Mouse (Mus musculus) ES-Bruce4 (cell line): ENCODE measurements around the gene Tcirg1.

Experiments used
- CTCF ChIP-seq: IDR thresholded peaks from one replicate; pipeline ENCODE4 v1.8.1; 2011; ENCODE audit warnings: low read depth, low read length
- EP300 ChIP-seq: IDR thresholded peaks from 2 replicates; pipeline ENCODE4 v1.6.1; 2011; ENCODE audit warnings: low read depth, low read length; ENCODE audit not compliant: insufficient read depth

DNA sequence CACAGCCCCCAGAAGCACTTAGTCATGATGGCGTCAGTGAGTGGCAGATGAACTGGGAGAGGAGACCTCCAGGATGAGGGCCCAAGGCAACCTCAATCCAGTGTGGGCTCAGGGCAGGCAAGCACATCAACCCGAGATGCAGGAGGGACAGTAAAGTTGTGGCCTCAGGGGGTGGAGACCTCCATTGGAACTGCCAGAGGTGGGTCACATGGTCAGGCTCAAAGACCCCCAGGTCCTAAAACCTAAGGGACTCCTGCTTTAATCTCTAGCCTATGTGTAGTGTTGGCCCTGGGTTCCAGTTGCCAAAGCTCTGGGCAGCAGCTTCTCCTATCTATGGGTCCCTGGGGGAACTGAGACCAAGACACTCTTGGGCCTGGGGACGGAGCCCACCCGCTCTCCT lies 21.8 kb upstream of the Tcirg1 start:
- TF ChIP-seq CTCF: no peak
- no peak for TF ChIP-seq EP300
